Mouse (Mus musculus) heart, postnatal 0 days (tissue): ENCODE results near the gene Rundc3a.

Source experiments
- CTCF ChIP-seq: IDR thresholded peaks from 2 replicates; pipeline ENCODE4 v1.5.1; 2016; ENCODE audit warnings: antibody characterized with exemption, control low read depth, low read depth
- EP300 ChIP-seq: IDR thresholded peaks from 2 replicates; pipeline ENCODE4 v1.6.1; 2016; ENCODE audit warnings: antibody characterized with exemption, low read depth

GRCm38 (mm10) chr11:102439093-102440082 lies 46.2 kb downstream of the Rundc3a start:
- TF ChIP-seq CTCF: no peak
- TF ChIP-seq EP300: no peak
